Mouse (Mus musculus): ENCODE data around the gene Ciao2b. TPM values are rescaled to one million over a fixed set of nuclear protein-coding genes. Genes with fewer than 3 reads are reported as not detected.
A peak's percentile ranks its signal among the peaks of the same experiment; 100 is the strongest.

Ciao2b gene
- total and polyA plus RNA-seq, 2 experiments from 2014 or later = 61.9 to 108 TPM

DNA sequence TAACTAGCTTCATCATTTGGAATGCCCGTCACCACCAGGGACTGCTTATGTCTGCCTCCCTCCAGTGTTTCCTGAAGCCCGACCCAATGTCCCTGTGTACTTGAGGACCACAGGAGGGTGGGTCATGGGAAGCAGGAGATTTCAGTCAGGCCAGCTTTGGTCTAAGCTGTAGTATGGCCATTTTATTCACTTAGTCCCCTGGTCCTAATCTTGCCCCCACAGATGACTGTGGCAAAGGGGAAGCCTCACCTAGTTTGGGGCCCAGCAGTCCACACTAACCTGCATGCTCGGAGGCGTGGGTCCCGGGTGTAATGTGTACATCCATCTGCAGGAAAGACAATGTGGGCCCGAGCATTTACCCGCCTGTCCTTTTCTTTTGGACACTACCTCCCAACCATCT, 1.5 kb downstream of the Ciao2b start:
- WGBS = 88% methylated on average over 7 of the region's 7 CpGs
- Histone ChIP-seq H3K4me3 (ENCODE audit: low read depth, low read length) (no peak overlapping the region; the same call in 1 of the 2 replicates), H3K9me3 (ENCODE audit: low read length) (no peaks in the 10 kb centered on the region), H3K9ac (no peak overlapping the region), H3K4me1 (ENCODE audit: insufficient read depth) (peaks cover 14% of the 10 kb centered on the region), H3K27me3 (ENCODE audit: insufficient read depth, low read length) (no peaks in the 10 kb centered on the region), H3K4me2 (ENCODE audit: low read depth) (peak overlapping the region; percentile 84), H3K27ac (ENCODE audit: low read depth, low read length) (no peak overlapping the region), H3K36me3 (ENCODE audit: insufficient read depth) (peaks cover 25% of the 10 kb centered on the region)
- no peak for DNase-seq
- no peak for TF ChIP-seq CTCF (IDR thresholded peaks at IDR 0.05; ENCODE audit: low read depth)
- no peak for ATAC-seq

DNA sequence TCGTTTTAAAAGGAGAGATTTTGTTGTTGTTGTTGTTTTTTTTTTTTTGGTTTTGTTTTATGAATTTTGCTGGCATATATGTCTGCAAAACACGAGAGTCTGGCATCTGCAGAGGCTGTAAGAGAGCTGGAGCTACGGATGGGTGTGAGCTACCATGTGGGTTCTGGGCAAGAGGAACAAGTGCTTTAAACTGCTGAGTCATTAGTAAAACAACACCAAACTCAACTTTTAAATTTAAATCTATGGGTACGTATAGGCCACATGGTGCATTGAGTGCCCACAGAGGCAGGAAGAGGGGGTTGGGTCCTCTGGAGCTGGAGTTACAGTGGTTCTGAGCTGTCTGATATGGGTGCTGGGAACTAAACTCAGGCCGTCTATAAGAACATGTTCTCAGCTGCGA, 3.8 kb downstream of the Ciao2b start:
- Histone ChIP-seq H3K9ac (no peak overlapping the region), H3K4me1 (ENCODE audit: insufficient read depth) (peaks cover 14% of the 10 kb centered on the region), H3K9me3 (ENCODE audit: low read length) (no peaks in the 10 kb centered on the region), H3K27ac (ENCODE audit: low read depth, low read length) (no peak overlapping the region), H3K4me2 (ENCODE audit: low read depth) (no peak overlapping the region), H3K4me3 (ENCODE audit: low read depth, low read length) (no peak overlapping the region), H3K27me3 (ENCODE audit: insufficient read depth, low read length) (no peaks in the 10 kb centered on the region), H3K36me3 (ENCODE audit: insufficient read depth) (peaks cover 30% of the 10 kb centered on the region)
- WGBS = 87% methylated on average over 6 of the region's 6 CpGs
- ATAC-seq (no peak), DNase-seq (no peak)
- TF ChIP-seq CTCF (IDR thresholded peaks at IDR 0.05; ENCODE audit: low read depth) = no peak

DNA sequence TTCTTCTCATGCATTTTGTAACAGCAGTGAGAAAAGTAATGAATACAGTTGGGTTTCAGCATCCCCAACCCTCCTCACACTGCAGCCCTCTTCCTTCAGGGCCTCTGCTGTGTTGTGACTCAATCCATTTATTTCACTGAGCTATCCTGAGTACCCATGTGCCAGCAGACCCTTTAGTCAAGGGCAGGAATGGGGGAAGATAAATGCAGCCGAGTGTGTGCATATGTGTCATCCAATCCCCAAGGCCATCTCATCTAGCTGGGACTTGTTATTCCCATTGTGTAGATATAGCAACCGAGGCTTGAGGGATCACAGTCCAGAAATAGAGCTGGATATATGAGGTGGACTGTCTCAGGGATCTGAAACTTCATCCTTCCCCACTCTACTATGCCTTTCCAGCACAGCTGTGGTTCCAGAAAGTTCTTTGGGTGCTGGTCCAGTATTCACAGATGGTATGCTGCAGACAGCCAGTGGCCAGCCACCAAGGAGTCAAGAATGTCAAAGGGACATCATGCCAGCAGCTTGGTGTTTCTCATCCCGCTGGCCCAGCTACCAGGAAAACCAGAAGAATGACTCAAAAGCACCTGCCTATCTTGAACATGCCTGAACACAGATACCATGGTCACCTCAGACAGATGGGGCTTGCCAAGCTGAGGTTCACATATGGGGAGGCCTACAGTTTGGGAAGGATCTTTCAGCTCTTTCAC, 6.6 kb downstream of the Ciao2b start:
- H3K4me3 ChIP-seq (ENCODE audit: low read depth, low read length) = no peak overlapping the region
- WGBS = 95% methylated on average over 3 of the region's 3 CpGs
- no peaks in the 10 kb centered on the region for H3K9me3 ChIP-seq (ENCODE audit: low read length)
- H3K4me2 ChIP-seq (ENCODE audit: low read depth) = no peak overlapping the region
- no peak for TF ChIP-seq CTCF (IDR thresholded peaks at IDR 0.05; ENCODE audit: low read depth)
- no peak overlapping the region for H3K27ac ChIP-seq (ENCODE audit: low read depth, low read length)
- H3K4me1 ChIP-seq (ENCODE audit: insufficient read depth) = peaks cover 8% of the 10 kb centered on the region; the same call in 1 of the 2 replicates
- H3K36me3 ChIP-seq (ENCODE audit: insufficient read depth) = peaks cover 30% of the 10 kb centered on the region
- ATAC-seq (no peak), DNase-seq (no peak)
- H3K9ac ChIP-seq = no peak overlapping the region
- no peaks in the 10 kb centered on the region for H3K27me3 ChIP-seq (ENCODE audit: insufficient read depth, low read length)

DNA sequence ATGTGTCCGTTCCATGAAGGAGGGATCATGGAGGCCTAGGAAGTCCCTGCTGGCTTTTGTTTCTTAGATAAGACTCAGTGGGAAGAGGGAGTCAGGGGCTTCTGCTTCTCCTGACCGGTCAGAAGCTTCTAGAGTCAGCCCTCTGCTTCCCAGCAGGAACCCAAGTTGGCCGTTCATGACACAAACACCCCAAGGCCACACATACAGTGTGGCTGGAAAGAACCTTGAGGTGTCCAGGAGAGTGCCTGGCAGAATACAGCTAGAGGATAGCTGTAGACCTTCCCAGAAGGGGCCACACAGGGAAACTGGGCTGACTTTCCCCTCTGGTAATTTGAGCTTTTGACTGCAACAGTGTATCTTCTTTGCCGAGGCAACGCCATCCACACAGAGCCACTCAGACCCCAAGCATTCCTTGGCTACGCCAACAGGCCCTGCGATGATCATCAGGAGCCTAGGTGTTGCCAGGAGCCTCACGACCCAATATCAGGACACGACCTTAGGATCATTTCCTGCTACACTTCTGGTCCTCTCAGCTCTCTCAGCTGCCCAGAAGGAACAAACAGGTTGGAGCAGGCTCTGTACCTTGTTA, 8.5 kb downstream of the Ciao2b start:
- ATAC-seq = no peak
- no peak overlapping the region for H3K9ac ChIP-seq

DNA sequence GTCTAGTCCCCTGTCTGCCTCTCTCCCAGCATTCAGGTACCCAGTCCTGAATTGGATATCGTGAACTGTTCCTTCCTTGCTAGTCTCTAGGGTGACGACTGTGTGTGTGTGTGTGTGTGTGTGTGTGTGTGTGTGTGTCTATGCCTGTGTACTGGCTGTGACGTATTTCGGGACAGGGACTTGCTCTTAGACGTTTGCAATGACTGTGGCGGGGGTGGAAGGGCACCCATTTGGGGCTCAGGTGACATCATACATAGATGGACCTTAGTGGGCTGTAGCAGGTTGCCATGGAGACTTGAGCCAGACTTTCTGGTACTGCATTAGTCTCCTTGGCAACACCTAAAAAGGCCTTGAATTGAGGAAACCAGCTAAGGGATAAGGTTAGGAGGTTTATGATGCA, 9.3 kb downstream of the Ciao2b start:
- Histone ChIP-seq H3K4me1 (ENCODE audit: insufficient read depth) (peaks cover 8% of the 10 kb centered on the region; the same call in 1 of the 2 replicates), H3K27me3 (ENCODE audit: insufficient read depth, low read length) (peaks cover 6% of the 10 kb centered on the region; the same call in 1 of the 2 replicates), H3K9me3 (ENCODE audit: low read length) (no peaks in the 10 kb centered on the region), H3K4me2 (ENCODE audit: low read depth) (no peak overlapping the region), H3K36me3 (ENCODE audit: insufficient read depth) (peaks cover 15% of the 10 kb centered on the region), H3K9ac (no peak overlapping the region), H3K4me3 (ENCODE audit: low read depth, low read length) (no peak overlapping the region), H3K27ac (ENCODE audit: low read depth, low read length) (no peak overlapping the region)
- DNase-seq (peak; percentile 48), ATAC-seq (peak; percentile 83)
- TF ChIP-seq CTCF (IDR thresholded peaks at IDR 0.05; ENCODE audit: low read depth) = no peak
- WGBS = 47% methylated on average over 6 of the region's 6 CpGs

More for the DNA sequence above, 8.5 kb downstream of the Ciao2b start:
- WGBS = 73% methylated on average over 9 of the region's 9 CpGs
- Histone ChIP-seq H3K4me1 (ENCODE audit: insufficient read depth) (peaks cover 8% of the 10 kb centered on the region; the same call in 1 of the 2 replicates), H3K27me3 (ENCODE audit: insufficient read depth, low read length) (peaks cover 6% of the 10 kb centered on the region; the same call in 1 of the 2 replicates), H3K9me3 (ENCODE audit: low read length) (no peaks in the 10 kb centered on the region), H3K4me2 (ENCODE audit: low read depth) (no peak overlapping the region), H3K36me3 (ENCODE audit: insufficient read depth) (peaks cover 19% of the 10 kb centered on the region), H3K27ac (ENCODE audit: low read depth, low read length) (no peak overlapping the region), H3K4me3 (ENCODE audit: low read depth, low read length) (no peak overlapping the region)
- no peak for DNase-seq
- no peak for TF ChIP-seq CTCF (IDR thresholded peaks at IDR 0.05; ENCODE audit: low read depth)

GRCm38 (mm10) chr8:104631975-104632374, 9.8 kb downstream of the Ciao2b start:
- DNase-seq = no peak
- H3K4me3 ChIP-seq (ENCODE audit: low read depth, low read length) = no peak overlapping the region
- peaks cover 8% of the 10 kb centered on the region; the same call in 1 of the 2 replicates for H3K4me1 ChIP-seq (ENCODE audit: insufficient read depth)
- WGBS = 32% methylated on average over 5 of the region's 5 CpGs
- H3K27ac ChIP-seq (ENCODE audit: low read depth, low read length) = no peak overlapping the region
- peaks cover 11% of the 10 kb centered on the region for H3K36me3 ChIP-seq (ENCODE audit: insufficient read depth)
- no peak overlapping the region for H3K9ac ChIP-seq
- no peak for ATAC-seq
- no peak overlapping the region for H3K4me2 ChIP-seq (ENCODE audit: low read depth)
- no peaks in the 10 kb centered on the region for H3K9me3 ChIP-seq (ENCODE audit: low read length)
- no peak for TF ChIP-seq CTCF (IDR thresholded peaks at IDR 0.05; ENCODE audit: low read depth)
- peaks cover 6% of the 10 kb centered on the region; the same call in 1 of the 2 replicates for H3K27me3 ChIP-seq (ENCODE audit: insufficient read depth, low read length)

Measured in forebrain, postnatal 0 days (tissue).